Mouse (Mus musculus) testis, postnatal 10 days (tissue): ENCODE data around the gene Rdh5.
A peak's percentile ranks its signal among the peaks of the same experiment; 100 is the strongest.

Source experiments
- DNase-seq: peaks from one replicate; pipeline ENCODE4 v3.0.0; 2021; ENCODE audit warnings: low spot score

Gene Rdh5

GRCm38 (mm10) chr10:128929638-128930378, 7.1 kb upstream of the Rdh5 start:
- no peak for DNase-seq

GRCm38 (mm10) chr10:128928356-128928755, 5.7 kb upstream of the Rdh5 start:
- DNase-seq = no peak

- no peak for DNase-seq
Observed at GRCm38 (mm10) chr10:128923935-128924334, 1.2 kb upstream of the Rdh5 start, which contains the start of gene Bloc1s1. TSS of gene Bloc1s1 (minus strand) at chr10:128924035.

DNA sequence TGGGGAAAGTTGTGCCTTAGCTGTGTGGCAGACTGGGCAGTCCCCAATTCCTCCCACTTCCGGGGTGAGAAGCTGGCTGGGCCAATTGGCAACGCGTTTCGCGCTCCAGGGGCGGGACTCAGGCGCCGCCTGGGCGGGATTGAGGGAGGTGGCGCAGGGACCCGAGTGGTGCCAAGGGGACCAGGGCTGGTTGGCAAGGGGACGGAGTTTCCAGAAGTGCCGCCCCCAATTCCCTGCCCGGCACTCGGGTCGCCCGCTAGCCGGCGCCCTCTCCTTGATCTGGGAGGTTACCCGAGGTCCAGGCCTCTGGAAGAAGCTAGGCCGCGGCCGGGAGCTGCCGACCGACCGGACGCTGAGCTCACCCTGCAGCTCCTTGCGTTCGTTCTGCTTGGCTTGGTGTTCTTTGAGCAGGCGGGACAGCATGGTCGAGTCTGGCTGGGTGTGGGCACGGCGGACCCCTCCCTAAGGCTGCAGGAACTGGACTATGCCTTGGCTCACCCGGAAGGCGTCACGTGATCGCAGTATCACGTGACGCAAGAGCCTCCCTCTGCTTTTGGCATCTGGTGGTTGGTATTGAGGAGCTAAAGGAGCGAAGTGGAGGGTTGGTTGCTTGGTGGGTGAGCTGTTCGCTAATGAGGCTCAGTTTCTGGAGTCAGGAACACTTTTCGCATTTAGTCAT, 464 bp upstream of the Rdh5 start:
- DNase-seq = peak; percentile 95

DNA sequence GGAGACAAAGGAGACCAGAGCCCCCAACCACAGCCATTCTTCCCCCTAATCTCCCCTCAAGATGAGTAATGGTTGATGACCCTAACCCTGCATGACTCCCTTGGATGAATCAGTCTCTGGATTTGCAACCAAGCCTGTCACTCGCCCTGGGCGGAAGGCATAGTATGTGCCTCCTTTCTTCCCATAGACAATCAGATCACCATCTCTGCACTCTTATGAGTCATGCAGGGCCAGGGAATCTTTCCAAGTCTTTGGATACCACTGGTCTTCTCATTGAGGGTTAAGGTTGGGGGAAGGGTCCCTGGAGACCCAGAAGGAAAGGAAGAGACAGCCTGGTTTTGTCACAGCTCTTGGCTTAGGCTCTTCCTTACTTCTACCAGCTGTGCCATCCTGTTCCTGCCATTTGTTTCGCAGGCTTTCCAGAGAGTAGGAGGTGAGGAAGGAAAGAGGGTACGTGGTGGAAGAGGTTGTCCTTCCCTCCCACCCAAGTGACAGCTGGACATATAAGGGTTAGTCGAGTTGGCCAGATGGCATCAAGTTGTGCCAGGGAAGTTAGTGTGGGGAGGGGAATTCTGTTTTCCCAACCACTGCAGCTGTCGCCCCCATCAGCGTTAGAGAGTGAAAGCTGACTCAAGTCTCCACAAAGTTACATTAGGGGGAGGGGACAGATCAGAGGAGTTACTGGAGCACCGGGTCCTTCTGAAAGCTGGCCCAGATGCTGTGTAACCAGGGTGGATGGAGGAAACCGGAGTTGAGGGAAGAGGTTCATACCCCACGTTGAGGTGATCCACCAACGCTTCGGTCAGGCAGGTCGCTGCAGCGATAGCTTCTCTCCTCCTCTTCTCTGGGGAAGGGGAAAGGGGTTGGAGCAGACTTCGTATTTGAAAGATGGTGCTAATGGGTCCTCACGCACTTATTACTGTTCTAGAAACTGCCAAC, 536 bp downstream of the Rdh5 start:
- no peak for DNase-seq

- no peak for DNase-seq
Observed at GRCm38 (mm10) chr10:128921251-128921650, 1.4 kb downstream of the Rdh5 start.

- peak; percentile 55 for DNase-seq
Observed at GRCm38 (mm10) chr10:128920736-128921161, 1.9 kb downstream of the Rdh5 start.

DNA sequence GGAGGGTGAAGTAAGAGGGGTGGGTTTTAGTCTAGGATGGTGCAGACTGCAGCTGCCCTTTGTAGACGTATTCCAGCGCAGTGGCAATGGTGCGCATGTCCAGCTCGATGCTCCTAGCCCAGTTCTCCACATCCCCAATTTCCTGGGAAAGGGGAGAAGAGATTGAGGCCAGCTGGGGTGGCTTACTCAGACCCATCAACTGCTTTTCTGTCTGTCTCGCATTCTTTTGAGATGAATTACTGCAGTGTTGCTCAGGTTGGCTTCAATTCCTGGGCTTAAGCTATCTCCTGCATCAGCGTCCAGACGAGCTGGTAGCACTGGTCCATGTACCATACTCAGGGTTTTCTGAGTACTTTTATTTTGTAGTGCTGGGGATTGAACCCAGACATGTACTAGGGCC, 2.7 kb downstream of the Rdh5 start:
- no peak for DNase-seq

DNA sequence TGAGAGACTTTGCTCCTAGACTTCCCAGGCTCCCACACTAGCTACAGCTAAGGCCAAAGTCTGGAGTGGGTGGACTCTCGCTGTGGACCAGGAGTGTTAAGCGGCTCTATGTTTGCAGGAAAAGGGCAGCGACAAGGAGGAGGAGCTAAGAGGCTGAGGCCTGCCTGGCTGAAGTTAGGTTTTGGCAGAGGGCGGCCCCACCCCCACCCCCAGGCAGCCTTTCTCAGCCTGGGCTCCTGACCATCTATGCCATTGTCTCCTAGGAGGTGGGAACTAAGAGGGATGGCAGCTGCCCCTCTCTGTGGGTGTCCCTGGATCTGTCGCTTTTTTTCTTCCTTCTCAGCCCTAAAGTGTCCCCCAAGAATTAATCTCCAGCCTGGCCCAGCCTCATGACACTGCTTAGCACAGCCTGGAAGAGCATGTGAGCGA, 3.5 kb downstream of the Rdh5 start:
- no peak for DNase-seq

DNA sequence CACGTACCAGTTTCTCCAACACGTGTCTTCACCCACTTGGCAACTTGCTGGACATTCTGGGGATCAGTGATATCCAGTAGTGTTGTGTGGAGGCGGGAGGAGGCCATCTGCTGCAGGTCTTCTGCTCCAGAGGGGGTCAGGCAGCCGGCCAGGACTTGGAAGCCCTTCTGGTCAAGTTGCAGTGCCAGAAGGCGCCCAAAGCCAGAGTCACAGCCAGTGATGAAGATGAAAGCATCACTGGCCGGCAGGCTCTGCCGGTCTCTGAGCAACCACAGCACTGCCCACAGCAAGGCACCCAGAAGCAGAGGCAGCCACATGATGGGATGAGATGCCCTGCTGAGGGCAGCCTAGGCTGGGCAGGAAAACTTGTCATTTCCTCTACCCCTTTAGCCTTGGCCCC, 4.4 kb downstream of the Rdh5 start:
- peak; percentile 68 for DNase-seq

DNA sequence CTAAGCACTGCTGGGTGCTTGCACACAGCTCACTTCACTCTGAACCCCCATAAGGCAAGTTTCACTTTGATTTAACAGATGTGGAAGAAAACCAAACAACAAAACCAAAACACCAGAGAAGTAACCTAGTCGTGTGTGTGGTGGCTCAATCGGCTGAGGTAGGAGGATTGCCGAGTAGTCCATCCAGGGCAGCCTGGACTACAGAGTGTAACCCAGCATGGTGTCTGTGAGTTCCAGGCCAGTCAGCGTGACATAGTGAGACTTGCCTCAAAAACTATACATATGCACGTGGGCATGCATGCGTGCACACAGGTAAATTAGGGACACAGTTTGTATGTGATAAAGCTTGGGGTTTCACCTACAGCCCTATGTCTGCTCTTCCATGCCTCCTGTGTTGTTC, 5.3 kb downstream of the Rdh5 start:
- no peak for DNase-seq

GRCm38 (mm10) chr10:128916665-128917064, 6.0 kb downstream of the Rdh5 start:
- no peak for DNase-seq

GRCm38 (mm10) chr10:128915550-128915949, 7.1 kb downstream of the Rdh5 start:
- DNase-seq = no peak

DNA sequence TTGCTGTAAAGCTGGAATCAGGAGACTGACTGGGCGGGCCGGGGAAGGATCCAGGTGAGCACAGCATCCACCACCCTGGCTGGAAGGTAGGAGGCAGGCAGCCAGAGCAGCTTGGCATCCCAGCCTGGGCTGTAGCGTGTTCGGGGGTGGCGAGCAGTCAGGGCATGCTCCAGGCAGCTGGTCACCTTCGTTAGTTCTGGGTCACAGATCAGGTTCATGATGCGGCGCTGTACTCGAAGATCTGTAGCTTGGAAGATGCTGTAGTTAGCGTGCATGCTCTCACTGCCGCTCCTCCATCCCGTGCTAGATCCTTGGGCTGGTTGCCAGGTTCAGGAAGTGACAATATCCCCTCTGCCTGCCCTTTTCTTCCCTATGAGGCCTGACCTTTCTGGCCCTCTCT, 9.0 kb downstream of the Rdh5 start:
- no peak for DNase-seq

- DNase-seq = peak; percentile 95
Observed at GRCm38 (mm10) chr10:128913219-128913618, 9.5 kb downstream of the Rdh5 start.

GRCm38 (mm10) chr10:128912791-128913190, 9.9 kb downstream of the Rdh5 start:
- DNase-seq = no peak

DNA sequence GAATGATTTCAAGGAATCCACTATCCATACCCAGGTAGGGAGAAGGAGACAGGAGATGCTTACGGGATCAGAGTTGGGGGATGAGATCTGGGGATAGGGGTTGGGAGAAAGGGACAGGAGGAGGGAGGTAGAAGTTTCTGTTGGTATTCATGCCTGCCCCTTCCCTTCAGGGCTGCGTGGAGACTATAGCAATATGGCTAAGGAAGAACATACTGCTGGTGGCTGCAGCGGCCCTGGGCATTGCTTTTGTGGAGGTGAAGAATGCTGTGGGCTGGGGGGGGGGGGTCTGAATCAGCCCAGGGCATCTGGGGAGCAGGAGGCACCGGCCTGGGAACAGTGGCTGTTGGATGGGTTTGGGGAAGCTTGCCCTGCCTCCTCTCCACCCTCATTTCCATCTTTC, 10.4 kb downstream of the Rdh5 start:
- DNase-seq = no peak

- no peak for DNase-seq
Observed at GRCm38 (mm10) chr10:128911430-128911829, 11.3 kb downstream of the Rdh5 start.

DNA sequence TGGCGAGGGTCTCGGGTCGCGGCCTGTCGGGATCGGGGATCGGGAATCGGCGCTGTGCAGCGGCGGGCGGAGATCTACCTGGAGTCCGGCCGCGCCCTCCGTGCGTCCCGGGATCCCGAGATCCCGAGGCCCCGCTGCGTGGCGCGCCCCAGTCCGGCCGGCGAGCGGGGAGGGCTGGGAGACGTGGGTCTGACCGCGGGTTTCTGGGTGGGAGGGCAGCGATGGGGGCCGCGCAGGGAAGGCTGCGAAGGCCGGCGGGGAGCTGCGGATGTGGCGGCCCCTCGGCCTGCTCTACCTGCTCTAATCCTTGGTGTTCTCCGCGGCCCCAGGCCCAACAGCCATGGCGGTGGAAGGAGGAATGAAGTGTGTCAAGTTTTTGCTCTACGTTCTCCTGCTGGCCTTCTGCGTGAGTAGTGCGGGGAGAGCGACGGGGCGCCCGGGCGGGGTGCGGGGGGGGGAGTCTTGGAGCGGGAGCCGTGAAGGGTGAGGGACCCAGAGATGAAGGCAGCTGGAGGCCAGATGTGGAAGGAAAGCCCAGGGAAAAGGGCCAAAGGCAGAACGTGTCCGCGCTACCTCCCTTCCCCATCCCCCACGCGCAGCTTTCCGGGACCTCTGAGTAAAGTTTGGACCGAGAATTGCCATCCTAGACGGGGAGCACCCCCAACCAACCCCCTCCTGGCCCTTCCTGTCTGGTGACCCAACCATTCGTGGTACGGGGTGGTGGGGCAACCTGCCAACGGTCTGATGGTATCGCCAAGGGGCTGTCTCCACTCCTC, 12.4 kb downstream of the Rdh5 start:
- peak; percentile 81 for DNase-seq

DNA sequence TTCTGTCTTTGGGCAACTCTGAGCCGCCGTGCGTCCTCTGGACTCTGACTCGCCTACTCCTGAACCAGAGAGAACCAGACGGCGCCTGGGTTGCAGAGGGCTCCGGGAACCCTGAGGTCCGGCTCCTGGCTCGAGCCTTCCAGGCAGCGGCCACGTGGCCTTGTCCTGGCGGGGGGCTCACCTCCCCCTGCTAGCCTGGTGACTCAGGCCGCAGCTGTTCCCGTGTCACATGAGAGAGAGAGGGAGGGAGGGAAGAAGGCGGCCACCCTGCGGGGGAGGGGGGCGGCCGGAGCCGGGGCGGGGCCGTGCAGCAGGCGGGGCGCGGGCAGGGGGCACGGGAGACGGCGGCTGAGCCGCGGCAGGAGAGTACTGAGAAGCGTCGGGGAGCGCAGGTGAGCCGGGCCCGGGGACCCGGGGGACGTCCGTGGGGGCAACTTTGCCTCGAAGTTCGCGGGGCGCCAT, 13.1 kb downstream of the Rdh5 start:
- DNase-seq = peak; percentile 91

DNA sequence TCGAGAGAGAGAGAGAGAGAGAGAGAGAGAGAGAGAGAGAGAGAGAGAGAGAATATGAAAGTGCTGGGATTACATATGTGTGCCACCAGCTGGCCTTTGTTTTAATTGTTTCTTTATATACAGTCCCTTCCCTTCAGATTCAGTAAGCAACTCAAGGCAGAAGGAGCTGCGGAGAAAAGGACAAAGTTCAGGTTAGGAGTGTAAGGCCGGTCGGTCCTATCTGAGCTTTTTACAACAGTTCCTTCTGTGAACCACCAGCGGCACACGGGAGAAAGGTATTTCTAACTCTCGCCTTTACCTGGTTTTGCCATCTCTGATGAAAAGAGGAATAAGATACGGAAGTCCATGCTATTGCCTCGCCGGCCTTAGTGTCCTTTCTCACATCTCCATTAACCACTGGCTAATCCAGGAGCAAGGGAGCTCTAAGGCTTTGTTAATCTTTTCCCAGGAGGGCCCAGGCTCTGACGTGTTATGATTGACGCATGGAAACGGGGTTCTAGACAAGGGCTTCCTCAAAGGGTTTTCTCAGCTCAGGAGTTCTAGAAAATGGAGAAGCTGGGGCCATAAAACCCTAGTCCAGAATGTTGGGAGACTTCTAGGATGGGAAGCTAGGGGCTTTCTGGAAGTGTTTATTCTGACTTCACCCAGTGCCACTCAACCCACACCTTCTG, 13.8 kb downstream of the Rdh5 start:
- DNase-seq = no peak
